Mouse (Mus musculus) liver, embryonic 14.5 days (tissue): ENCODE results near the gene Prdm16.

Experiments
- CTCF ChIP-seq: IDR thresholded peaks from 2 replicates; pipeline ENCODE4 v1.5.1; 2016; ENCODE audit warnings: antibody characterized with exemption, low read depth, control low read depth
- EP300 ChIP-seq: IDR thresholded peaks from 2 replicates; pipeline ENCODE4 v1.6.1; 2016; ENCODE audit warnings: antibody characterized with exemption, low read depth

DNA sequence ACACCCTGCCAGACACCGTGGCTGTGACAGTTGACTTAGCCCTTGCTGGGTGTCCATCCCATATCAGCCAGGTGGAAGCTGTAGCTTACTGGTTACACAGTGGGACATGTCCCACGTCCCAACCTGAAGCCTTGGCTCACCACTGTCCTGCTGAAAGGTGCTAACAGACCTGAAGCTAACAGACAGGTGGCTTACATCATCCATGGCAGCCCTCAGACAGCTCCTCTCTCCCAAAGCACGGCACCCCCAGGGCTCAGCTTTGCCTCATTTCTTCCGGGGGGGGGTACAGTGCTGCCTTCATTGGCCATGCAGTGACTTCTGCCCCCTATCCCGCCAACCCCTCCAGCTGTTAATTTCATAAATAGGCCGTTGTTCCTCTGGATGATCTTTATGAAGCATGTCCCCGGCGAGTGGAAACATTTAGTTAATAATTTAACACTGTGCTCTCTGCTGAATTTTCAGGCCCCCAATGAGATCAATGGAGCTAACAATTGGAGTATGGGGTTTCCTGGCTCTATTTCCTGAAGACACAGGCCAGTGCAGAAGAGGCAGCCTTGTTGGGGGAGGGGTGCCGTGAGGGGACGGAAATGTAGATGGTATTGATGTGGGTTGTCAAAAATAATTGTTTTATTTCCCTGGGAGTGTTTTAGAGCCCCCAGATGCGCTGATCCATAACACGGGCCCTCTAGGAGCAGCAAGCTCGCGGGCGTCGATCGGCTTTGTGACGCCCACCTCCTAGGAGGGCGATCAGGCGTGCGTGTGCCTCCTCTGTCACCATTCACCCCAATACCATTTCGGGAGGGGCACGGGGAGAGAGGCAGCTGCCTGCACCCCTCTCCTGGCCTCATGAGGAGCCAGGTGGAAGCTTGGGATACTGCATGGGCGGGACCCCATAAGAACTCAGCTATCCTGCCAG lies 236.2 kb downstream of the Prdm16 start:
- TF ChIP-seq CTCF, result no peak
- no peak for TF ChIP-seq EP300
